Mouse (Mus musculus) hindbrain, postnatal 0 days (tissue): ENCODE measurements around the gene Eif2b5. TPM values are rescaled to one million over a fixed set of nuclear protein-coding genes. Genes with fewer than 3 reads are reported as not detected.

Experiments used
- ATAC-seq: fragments of 200-750 bp; cut with Nextera tagmentation; 2 replicates; pipeline ENCODE4 v1.8.0; 2017; ENCODE audit warnings: mild to moderate bottlenecking, moderate TSS enrichment, moderate library complexity
- DNase-seq: peaks from one replicate; pipeline ENCODE4 v3.0.0-alpha.2; 2015; ENCODE audit warnings: low spot score
- H3K27ac ChIP-seq: fragments of 300-500 bp; sonication (generic); 2 replicates; pipeline ENCODE4 v1.5.1; 2014; ENCODE audit warnings: mild to moderate bottlenecking
- H3K27me3 ChIP-seq: fragments of 300-500 bp; sonication (generic); 2 replicates; pipeline ENCODE4 v1.6.1; 2014; ENCODE audit warnings: low read length, mixed read lengths; ENCODE audit not compliant: insufficient read depth
- H3K36me3 ChIP-seq: fragments of 300-500 bp; sonication (generic); 2 replicates; pipeline ENCODE4 v1.6.1; 2014; ENCODE audit warnings: low read length, mixed read lengths; ENCODE audit not compliant: insufficient read depth
- H3K4me1 ChIP-seq: fragments of 300-500 bp; sonication (generic); 2 replicates; pipeline ENCODE4 v1.6.1; 2014; ENCODE audit warnings: antibody characterized with exemption, low read length, mixed read lengths; ENCODE audit not compliant: insufficient read depth
- H3K4me2 ChIP-seq: fragments of 300-500 bp; sonication (generic); 2 replicates; pipeline ENCODE4 v1.6.1; 2014; ENCODE audit warnings: low read depth, mild to moderate bottlenecking, low read length, moderate library complexity, mixed read lengths
- H3K4me3 ChIP-seq: fragments of 300-500 bp; sonication (generic); 2 replicates; pipeline ENCODE4 v1.5.1; 2014; ENCODE audit warnings: low read length
- H3K9ac ChIP-seq: fragments of 300-500 bp; sonication (generic); replicated peaks from 2 replicates; pipeline ENCODE4 v1.6.1; 2014; ENCODE audit warnings: mild to moderate bottlenecking, low read length, moderate library complexity, mixed read lengths
- H3K9me3 ChIP-seq: fragments of 300-500 bp; sonication (generic); 2 replicates; pipeline ENCODE4 v1.6.1; 2016; ENCODE audit warnings: low read length, mixed read lengths
- CTCF ChIP-seq: IDR thresholded peaks from 2 replicates; pipeline ENCODE4 v1.5.1; 2016; ENCODE audit warnings: antibody characterized with exemption, control low read depth, low read depth
- WGBS: fragments of 180-500 bp; shearing (Covaris S2); extraction: QIAGEN DNeasy Blood & Tissue Kit; methylation state at CpG from one replicate; pipeline ENCODE4 v1.1.7; 2014; 5-methylcytosine and 5-hydroxymethylcytosine counted together
- polyA plus RNA-seq: library from polyadenylated mRNA; unstranded; fragments of >200 nt; fragmentation: Nextera tagmentation; extraction: Ambion mirVana; gene quantifications from 2 replicates; pipeline ENCODE4 v1.2.1, GENCODE M21; 2015
- total RNA-seq: library from RNA; depleted of rRNA; stranded (reverse); fragments of >200 nt; gene quantifications from 2 replicates; pipeline ENCODE4 v1.2.3, GENCODE M21; 2014

Eif2b5 gene
- total and polyA plus RNA-seq, 2 experiments from 2014 or later = 80.9 to 102 TPM

GRCm38 (mm10) chr16:20517701-20518374 lies 19.2 kb downstream of the Eif2b5 start:
- Histone ChIP-seq H3K27ac (peak overlapping the region; percentile 93), H3K4me2 (peak overlapping the region; percentile 92), H3K36me3 (0 out of 2 replicates have a peak, but pooled peaks cover 6% of the 10 kb centered on the region), H3K9me3 (no peaks in the 10 kb centered on the region), H3K4me1 (peaks cover 12% of the 10 kb centered on the region; the same call in 1 of the 2 replicates), H3K4me3 (peak overlapping the region; percentile 99), H3K9ac (peak overlapping the region; percentile 97), H3K27me3 (no peaks in the 10 kb centered on the region)
- DNase-seq (peak; percentile 71), ATAC-seq (peak; percentile 55)
- under 1% methylated on average over 6 of the region's 6 CpGs for WGBS
- no peak for TF ChIP-seq CTCF

- no peak for TF ChIP-seq CTCF
- 84% methylated on average over 10 of the region's 10 CpGs for WGBS
Measured at GRCm38 (mm10) chr16:20523886-20524285, 25.3 kb downstream of the Eif2b5 start.

DNA sequence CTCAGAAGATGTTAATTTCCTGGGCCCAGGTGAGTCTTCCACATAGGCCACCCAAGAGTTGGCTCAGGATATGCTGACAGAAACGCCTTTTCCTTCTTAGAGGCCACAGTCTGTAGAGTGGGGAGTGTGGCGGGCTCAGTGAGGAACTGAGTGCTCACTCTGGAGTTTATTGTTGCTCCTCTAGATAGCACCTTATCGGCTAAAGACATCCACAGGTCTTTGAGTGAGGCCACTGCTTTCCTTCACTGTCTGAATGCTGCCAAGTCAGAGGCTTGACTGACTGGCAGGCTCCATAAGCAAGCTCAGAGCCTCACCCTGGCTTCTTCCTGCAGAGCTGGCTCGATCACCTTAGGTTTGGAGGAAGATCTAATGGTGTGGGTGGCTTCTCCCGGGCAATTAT lies 30.2 kb downstream of the Eif2b5 start:
- H3K27ac ChIP-seq = no peak overlapping the region
- H3K27me3 ChIP-seq = no peaks in the 10 kb centered on the region
- no peak overlapping the region for H3K4me3 ChIP-seq
- H3K4me1 ChIP-seq = no peaks in the 10 kb centered on the region
- peaks cover 66% of the 10 kb centered on the region for H3K36me3 ChIP-seq
- TF ChIP-seq CTCF = no peak
- WGBS = 85% methylated on average over 5 of the region's 5 CpGs
- no peaks in the 10 kb centered on the region for H3K9me3 ChIP-seq
- ATAC-seq = no peak
- no peak for DNase-seq
- no peak overlapping the region for H3K9ac ChIP-seq
- no peak overlapping the region for H3K4me2 ChIP-seq

More at GRCm38 (mm10) chr16:20523886-20524285, 25.3 kb downstream of the Eif2b5 start:
- Histone ChIP-seq H3K4me1 (peaks cover 5% of the 10 kb centered on the region; the same call in 1 of the 2 replicates), H3K4me2 (no peak overlapping the region), H3K27ac (no peak overlapping the region), H3K9me3 (no peaks in the 10 kb centered on the region), H3K27me3 (no peaks in the 10 kb centered on the region), H3K36me3 (peaks cover 57% of the 10 kb centered on the region), H3K9ac (no peak overlapping the region), H3K4me3 (no peak overlapping the region)
- no peak for DNase-seq
- no peak for ATAC-seq

DNA sequence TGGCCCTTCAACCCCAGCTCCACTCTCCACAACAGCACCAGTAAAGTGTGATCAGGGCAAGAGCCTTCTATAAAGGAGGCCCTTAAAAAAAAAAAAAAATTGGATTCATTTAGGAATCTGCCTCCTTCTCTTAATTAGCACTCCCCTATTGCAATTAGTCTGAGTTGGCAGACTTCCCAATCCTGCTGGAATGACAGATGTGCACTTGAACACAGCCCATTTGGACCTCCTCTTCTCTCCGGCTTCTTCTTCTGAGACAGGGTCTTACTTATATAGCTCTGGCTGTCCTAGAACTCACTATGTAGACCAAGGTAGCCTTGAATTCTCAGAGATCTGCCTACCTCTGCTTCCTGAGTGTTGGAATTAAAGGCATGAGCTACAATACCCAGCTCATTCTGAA lies 30.8 kb downstream of the Eif2b5 start:
- no peaks in the 10 kb centered on the region for H3K9me3 ChIP-seq
- WGBS = 43% methylated on average over 1 of the region's 1 CpGs
- no peak overlapping the region for H3K9ac ChIP-seq
- no peak for TF ChIP-seq CTCF
- H3K27ac ChIP-seq = no peak overlapping the region
- ATAC-seq (no peak), DNase-seq (peak; percentile 32)
- no peak overlapping the region for H3K4me2 ChIP-seq
- no peaks in the 10 kb centered on the region for H3K27me3 ChIP-seq
- no peaks in the 10 kb centered on the region for H3K4me1 ChIP-seq
- H3K36me3 ChIP-seq = peaks cover 60% of the 10 kb centered on the region
- no peak overlapping the region for H3K4me3 ChIP-seq

GRCm38 (mm10) chr16:20530941-20531340 lies 32.3 kb downstream of the Eif2b5 start:
- no peak overlapping the region for H3K27ac ChIP-seq
- ATAC-seq (no peak), DNase-seq (no peak)
- H3K36me3 ChIP-seq = peaks cover 47% of the 10 kb centered on the region
- no peaks in the 10 kb centered on the region for H3K4me1 ChIP-seq
- WGBS = 97% methylated on average over 20 of the region's 20 CpGs
- TF ChIP-seq CTCF = no peak
- H3K4me2 ChIP-seq = no peak overlapping the region
- H3K9ac ChIP-seq = no peak overlapping the region
- no peak overlapping the region for H3K4me3 ChIP-seq
- no peaks in the 10 kb centered on the region for H3K9me3 ChIP-seq
- no peaks in the 10 kb centered on the region for H3K27me3 ChIP-seq

GRCm38 (mm10) chr16:20534617-20535295 lies 36.1 kb downstream of the Eif2b5 start:
- peak overlapping the region; percentile 37; the same call in 1 of the 2 replicates for H3K4me2 ChIP-seq
- 49% methylated on average over 10 of the region's 10 CpGs for WGBS
- no peak overlapping the region for H3K9ac ChIP-seq
- H3K27ac ChIP-seq = no peak overlapping the region
- H3K36me3 ChIP-seq = peaks cover 43% of the 10 kb centered on the region
- H3K9me3 ChIP-seq = no peaks in the 10 kb centered on the region
- no peak overlapping the region for H3K4me3 ChIP-seq
- H3K27me3 ChIP-seq = no peaks in the 10 kb centered on the region
- ATAC-seq = no peak
- no peak for TF ChIP-seq CTCF
- peaks cover 18% of the 10 kb centered on the region for H3K4me1 ChIP-seq
- DNase-seq = no peak
